Mouse (Mus musculus): ENCODE measurements around the gene Acsf3.

DNA sequence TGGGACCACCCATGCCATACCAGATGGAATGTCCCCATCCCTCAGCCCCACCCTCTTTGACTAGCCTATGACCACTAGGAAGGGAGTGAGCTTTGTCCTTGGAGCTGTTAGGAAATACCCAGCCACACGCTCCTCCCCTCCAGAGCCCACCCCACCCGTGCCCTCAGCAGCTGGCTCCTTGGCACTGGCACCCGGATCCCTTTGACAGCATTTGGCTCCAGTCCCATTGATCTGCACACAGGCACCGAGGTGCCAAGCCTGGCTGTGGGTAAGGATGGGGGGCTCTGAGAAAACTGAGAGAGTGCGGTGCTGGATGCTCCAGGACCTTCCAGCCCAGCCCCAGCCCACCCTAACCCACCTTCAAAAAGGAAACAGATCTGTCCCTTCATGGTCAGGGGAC, 23.9 kb upstream of the Acsf3 start:
- TF ChIP-seq TCF12 (IDR thresholded peaks at IDR 0.05; ENCODE audit: low read depth, low read length): no peak
- no peak for TF ChIP-seq NRF1 (IDR thresholded peaks at IDR 0.05; ENCODE audit: insufficient read depth, low read depth, low read length, poor library complexity, severe bottlenecking)
- TF ChIP-seq GABPA (IDR thresholded peaks at IDR 0.05; ENCODE audit: low read depth, low read length): no peak
- TF ChIP-seq POLR2A (IDR thresholded peaks at IDR 0.05; ENCODE audit: control insufficient read depth in 1 of 2, insufficient read depth in 1 of 2, low read depth in 1 of 2, low read length in 2 of 2, poor library complexity in 1 of 2): no peak
- TF ChIP-seq EP300 (IDR thresholded peaks at IDR 0.05; ENCODE audit: low read depth in 1 of 2, low read length in 2 of 2): no peak
- TF ChIP-seq CTCF (IDR thresholded peaks at IDR 0.05 in 2 of 3, conservative IDR thresholded peaks at IDR 0.05 in 1 of 3; ENCODE audit: control insufficient read depth in 1 of 3, insufficient read depth in 1 of 3, low read depth in 2 of 3, low read length in 3 of 3, poor library complexity in 1 of 3, severe bottlenecking in 1 of 3): no peak
- TF ChIP-seq CHD1 (IDR thresholded peaks at IDR 0.05; ENCODE audit: low read depth, low read length): no peak
- no peak for TF ChIP-seq MAZ (IDR thresholded peaks at IDR 0.05; ENCODE audit: low read depth, low read length)
- TF ChIP-seq MAFK (IDR thresholded peaks at IDR 0.05; ENCODE audit: borderline replicate concordance, low read depth, low read length): no peak
- TF ChIP-seq ZMIZ1 (IDR thresholded peaks at IDR 0.05; ENCODE audit: low read depth, low read length): no peak

Data from MEL (cell line).